Mouse (Mus musculus) gastrocnemius, adult 18-20 months (tissue): ENCODE results near the gene Wscd2. TPM values are rescaled to one million over a fixed set of nuclear protein-coding genes. Genes with fewer than 3 reads are reported as not detected.

Experiments
- DNase-seq: peaks from one replicate; pipeline ENCODE4 v3.0.0; 2021; ENCODE audit warnings: low spot score
- long read RNA-seq, 2 experiments: library from polyadenylated mRNA; stranded (forward); transcript quantifications; one replicate each; pipeline ENCODE4 v2.0.0; 2021
- total RNA-seq, 2 experiments: library from RNA; stranded (reverse); gene quantifications; 2 replicates each; pipeline ENCODE4 v1.2.3; 2021

Gene Wscd2
- under 1 TPM; 0.16 to 0.26 TPM for total RNA-seq
- long read RNA-seq, experiment 1, result 0 reads
- long read RNA-seq, experiment 2, result 0 reads

- DNase-seq, result no peak
Measured at GRCm38 (mm10) chr5:113490033-113490432, at the start of gene Wscd2. Wscd2 (plus strand) TSS chr5:113490333.

DNA sequence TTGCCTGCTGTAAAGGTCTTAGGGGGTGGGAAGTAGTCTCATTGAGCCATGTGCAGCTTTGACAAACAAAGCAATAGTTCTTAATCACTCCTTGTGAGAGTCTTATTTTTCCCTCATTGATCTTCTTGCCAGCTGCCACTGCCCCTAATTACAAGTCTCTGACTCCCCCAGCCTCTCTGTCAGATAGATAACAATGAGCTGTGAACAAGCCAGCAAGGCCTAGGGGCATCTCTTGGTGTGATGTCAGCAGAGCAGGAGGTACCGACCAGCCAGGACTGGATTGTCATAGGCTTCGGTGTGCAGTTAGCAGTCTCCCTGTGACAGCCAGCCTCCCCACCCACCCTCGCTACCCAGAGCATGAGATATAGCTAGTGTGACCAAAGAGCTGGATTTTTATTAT, 48.0 kb upstream of the Wscd2 start:
- no peak for DNase-seq

- no peak for DNase-seq
Measured at GRCm38 (mm10) chr5:113448023-113448734, 42.0 kb upstream of the Wscd2 start.

DNA sequence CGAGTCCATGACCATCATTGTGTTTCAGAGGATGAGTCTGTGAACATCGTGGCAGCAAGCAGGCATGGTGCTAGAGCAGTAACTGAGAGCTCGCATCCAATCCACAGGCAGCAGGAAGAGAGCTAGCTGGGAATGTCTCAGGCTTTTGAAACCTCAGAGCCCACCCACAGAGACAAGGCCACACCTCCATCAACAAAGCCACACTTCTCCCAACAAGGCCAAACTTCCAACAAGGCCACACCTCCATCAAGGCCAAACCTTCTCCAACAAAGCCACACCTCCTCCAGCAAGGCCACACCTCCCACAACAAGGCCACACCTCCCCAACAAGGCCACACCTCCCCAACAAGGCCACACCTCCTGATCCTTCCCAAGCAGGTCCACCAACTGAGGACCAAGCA, 40.8 kb upstream of the Wscd2 start:
- DNase-seq, result no peak

DNA sequence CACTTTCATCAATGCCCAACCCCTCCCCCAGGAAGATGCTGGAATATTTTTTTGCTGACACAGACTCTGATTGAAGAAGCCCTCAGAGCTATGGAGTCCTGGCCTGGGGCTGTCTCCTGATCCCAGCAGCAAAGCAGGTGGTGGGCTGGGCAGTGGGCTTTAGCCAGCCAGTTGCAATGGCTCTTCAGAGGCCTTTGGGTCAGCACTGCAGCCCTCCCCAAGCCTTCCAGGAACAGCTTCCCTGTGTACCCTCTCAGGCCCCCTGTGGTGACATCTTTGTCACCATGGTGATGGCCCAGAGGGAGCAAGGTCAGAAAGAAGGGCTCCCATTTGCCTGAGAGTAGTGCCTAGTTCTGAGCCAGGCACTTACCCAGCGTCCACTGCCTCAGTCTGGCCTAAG, 37.4 kb upstream of the Wscd2 start:
- DNase-seq, result no peak

- DNase-seq, result no peak
Measured at GRCm38 (mm10) chr5:113453356-113453755, 36.8 kb upstream of the Wscd2 start.

DNA sequence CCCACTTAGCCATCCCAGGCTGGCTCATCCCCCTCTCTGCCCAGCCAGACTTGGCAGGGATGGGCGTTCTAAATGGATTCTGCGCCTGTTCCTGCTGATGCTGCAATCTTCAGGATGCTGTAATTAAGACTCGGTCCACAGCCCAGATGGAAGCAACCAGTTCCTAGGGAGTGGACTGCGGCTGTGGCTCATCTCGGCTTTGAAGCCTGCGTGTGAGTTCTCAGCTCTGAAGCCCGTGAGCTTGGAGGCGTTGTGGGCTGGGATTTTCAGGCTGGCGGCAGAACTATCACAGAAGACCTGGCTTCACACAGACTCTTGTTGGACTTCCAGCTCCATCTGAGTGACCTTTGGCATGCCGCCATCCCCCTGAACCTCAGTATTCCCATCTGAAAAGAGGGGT, 34.1 kb upstream of the Wscd2 start:
- DNase-seq, result no peak

DNA sequence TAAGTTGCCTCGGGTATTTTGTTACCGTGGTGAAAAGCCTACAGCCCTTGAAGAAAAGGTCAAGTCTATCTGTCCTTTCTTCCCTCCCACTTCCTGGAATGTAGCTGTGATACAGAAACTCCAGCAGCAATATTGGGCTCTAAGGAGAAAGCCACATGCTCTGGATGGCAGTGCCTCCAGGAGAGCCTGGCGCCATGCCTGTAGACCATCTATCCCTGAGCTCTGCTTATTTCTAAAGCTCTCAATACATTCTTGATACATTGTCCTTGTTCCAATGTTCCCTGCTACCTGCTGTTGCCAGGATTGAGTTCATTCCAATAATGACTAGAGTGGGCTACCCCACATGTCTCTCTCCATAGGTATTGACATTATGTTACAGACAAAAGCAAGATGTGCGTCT, 33.4 kb upstream of the Wscd2 start:
- no peak for DNase-seq

DNA sequence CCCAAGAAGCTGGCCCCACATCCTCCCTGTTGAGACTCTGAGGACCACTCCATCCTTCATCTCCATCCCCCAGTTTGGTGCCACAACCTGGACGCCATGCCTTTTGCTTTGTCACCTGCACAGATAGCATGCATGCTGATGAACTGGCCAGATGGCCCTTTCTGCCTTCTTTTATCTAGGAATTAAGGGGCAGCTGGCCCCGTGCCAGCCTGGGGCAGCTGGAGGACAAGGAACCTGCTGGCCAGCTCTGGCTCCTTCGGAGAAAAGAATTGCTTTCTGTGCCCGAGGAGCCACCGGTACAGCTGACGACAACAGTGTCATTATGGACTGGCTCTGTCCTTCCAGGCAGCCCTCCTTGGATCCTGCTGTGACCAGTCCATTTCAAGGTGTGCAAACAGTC, 32.9 kb upstream of the Wscd2 start:
- DNase-seq, result no peak

GRCm38 (mm10) chr5:113459942-113460341, 30.2 kb upstream of the Wscd2 start:
- no peak for DNase-seq

- DNase-seq, result no peak
Measured at GRCm38 (mm10) chr5:113461582-113461981, 28.6 kb upstream of the Wscd2 start.

DNA sequence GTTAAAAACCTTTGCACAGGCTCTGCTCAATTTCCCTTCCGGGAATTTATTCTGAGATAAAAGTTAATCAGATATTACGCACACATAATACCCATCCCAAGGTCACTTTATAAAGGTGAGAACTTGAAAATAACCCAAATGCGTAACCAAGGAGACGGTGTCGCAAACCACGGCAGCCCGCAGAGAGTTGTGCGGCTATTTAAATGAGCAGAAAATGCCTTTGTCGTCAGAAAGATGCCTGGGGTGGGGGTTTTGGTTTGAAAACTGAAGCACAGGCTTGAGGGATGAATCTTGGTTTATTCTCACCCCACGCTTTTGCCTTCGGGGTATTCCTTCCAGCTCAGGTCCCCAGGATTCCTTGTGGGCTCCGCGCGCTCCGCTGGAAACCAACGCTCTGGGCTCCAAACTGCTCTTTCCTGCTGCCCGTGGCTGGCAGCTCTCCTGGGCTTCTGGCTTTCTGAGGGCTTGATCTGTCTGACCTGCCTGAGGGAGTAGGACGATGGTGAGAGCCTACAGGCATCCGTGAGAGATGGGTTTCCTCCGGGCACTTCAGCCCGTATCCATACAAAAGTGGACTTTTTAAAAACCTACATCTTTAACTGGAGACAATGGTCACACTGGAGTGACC, 28.0 kb upstream of the Wscd2 start:
- DNase-seq, result no peak

- no peak for DNase-seq
Measured at GRCm38 (mm10) chr5:113464731-113465130, 25.4 kb upstream of the Wscd2 start.

DNA sequence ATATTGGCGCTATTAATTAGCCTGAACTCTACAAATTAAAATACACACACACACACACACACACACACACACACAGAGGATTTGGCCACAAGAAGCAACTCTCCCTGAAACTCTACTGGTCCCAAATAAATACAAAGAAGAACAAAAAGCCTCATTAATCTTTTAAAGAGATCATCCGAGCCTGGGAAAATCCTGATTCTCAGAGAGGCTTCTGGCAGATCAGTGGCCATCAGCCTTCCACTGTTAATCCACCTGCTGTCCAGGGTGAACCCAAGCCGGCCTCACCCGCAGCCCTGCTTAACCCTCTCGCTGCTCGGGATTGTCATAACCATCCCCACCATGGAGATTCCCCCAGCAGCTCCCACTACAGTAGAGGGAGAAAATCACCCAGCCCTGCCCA, 23.6 kb upstream of the Wscd2 start:
- no peak for DNase-seq

DNA sequence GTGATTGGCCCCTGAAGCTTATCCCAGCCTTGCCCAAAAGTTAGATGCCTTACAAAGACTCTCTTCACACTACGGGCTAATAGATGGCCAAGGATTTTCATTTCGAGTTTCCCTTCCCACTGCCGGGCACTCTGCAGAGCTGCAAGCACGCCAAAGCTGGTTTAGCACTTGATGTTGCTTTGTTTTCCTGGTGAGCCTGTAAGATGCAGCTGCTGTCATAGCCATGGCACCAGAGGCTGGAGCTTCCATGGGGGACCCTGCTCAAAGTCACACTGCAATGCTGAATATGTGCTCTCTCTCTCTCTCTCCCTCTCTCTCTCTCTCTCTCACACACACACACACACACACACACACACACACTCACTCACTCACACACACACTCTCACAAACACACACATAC, 23.1 kb upstream of the Wscd2 start:
- DNase-seq, result no peak

DNA sequence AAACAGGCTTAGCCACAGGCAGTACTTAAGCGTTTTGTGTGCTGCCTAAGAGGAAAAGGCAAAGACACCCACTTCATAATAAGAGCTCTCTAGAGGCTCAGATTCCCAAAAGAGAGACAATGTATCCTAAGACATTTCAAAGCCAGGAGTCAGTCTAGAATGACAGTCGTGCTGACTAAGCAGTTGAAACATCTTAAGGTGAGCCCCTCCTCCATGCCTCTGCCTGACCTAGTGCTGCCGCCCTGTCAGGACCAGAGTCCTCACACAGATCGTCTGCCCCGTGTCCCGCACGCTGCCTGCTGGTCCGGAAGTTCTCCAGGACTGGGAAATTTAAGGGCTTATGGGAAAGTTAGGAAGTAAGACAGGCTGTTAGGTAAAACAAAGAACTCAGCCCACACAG, 22.4 kb upstream of the Wscd2 start:
- DNase-seq, result no peak

DNA sequence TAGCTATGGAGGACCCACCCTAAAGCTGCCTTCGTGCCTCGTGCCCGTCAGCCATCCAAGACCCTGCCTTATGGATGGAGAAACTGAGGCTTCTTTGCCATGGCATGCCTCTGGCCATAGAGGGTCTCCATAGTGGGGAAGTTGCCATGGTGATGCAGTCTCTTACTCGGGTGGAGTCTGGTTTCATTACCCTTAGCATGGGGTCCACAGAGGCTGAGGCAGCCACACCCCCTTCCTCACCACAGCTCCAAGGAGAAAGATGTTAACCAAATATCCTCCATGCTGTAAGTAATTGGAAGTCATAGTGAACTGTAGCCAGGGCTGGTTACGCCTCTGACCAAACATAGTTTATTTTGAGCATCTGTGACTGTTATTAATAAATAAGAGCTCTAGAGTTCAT, 21.5 kb upstream of the Wscd2 start:
- DNase-seq, result no peak

GRCm38 (mm10) chr5:113469231-113469630, 20.9 kb upstream of the Wscd2 start:
- DNase-seq, result no peak

DNA sequence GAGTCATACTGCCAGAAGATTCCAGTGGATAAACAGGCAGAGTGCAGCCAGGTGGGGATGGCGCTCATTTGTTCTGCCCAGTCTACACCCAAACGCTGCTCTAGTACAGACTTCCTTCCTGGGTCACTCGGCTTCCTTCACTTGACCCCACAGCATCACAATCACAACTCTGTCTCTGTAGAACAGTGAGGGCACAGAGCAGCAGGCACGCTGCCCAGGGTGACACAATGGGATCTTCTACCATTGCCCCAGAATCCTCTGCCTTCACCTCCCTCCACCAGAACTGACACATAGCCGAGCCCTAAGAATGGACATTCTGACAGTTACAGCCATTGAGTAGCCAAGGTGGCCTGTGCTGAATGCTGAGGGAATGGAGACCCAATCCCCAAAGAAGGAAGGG, 20.3 kb upstream of the Wscd2 start:
- DNase-seq, result no peak

- DNase-seq, result peak; percentile 68
Measured at GRCm38 (mm10) chr5:113471417-113471816, 18.7 kb upstream of the Wscd2 start.

GRCm38 (mm10) chr5:113472339-113472738, 17.8 kb upstream of the Wscd2 start:
- DNase-seq, result no peak

- no peak for DNase-seq
Measured at GRCm38 (mm10) chr5:113476816-113477215, 13.3 kb upstream of the Wscd2 start.

DNA sequence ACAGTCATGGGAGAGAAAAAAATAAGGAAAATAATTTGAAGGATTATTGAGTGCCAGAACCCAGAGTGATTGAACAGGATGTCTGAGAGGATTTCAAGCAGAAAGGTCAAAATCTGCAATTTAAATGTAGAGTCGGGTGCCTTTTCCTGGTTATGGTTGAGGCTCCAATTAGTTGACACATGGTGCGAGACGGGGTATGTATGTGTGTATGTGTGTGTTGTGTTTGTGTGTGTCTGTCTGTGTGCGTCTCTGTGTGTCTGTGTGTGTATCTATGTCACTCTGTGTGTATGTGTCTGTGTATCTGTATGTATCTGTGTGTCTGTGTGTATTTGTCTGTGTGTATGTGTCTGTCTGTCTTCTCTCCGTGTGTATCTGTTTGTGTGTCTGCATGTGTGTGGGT, 11.1 kb upstream of the Wscd2 start:
- DNase-seq, result no peak
